Mouse (Mus musculus) CH12.LX (cell line): ENCODE measurements at regions not wholly inside any gene's neighbourhood (a gene's known extent, or its start where the extent isn't known, plus 50 kb on each side); places are given as distances from the start of the nearest gene placed in this dataset.

Experiments
- DNase-seq: peaks from one replicate; pipeline ENCODE4 v3.0.0-alpha.2; 2013; ENCODE audit errors: extremely low read depth
- H3K27ac ChIP-seq: 2 replicates; pipeline ENCODE4 v1.5.1; 2012; ENCODE audit warnings: low read depth, mild to moderate bottlenecking, control low read depth, moderate library complexity; ENCODE audit not compliant: insufficient read depth
- H3K27me3 ChIP-seq: replicated peaks from 2 replicates; pipeline ENCODE3; 2012; ENCODE audit warnings: inconsistent platforms
- H3K36me3 ChIP-seq, 2 experiments: replicated peaks in 1 of 2; 2 replicates each; pipeline versions ENCODE3 to v1.6.1; 2012; ENCODE audit warnings: inconsistent platforms in 1 of 2, low read length in 1 of 2, mild to moderate bottlenecking in 1 of 2, mixed read lengths in 1 of 2, moderate library complexity in 1 of 2; ENCODE audit not compliant: control insufficient read depth in 1 of 2, insufficient read depth in 1 of 2
- H3K4me1 ChIP-seq, 2 experiments: 2 replicates each; pipeline ENCODE4 v1.6.1; 2012; ENCODE audit warnings: inconsistent platforms in 1 of 2, moderate library complexity in 1 of 2; ENCODE audit not compliant: insufficient read depth in 2 of 2, control insufficient read depth in 1 of 2
- H3K4me2 ChIP-seq: 2 replicates; pipeline ENCODE4 v1.6.1; 2012; ENCODE audit warnings: low read depth, mild to moderate bottlenecking, control low read depth; ENCODE audit not compliant: poor library complexity, insufficient read depth, severe bottlenecking
- H3K4me3 ChIP-seq, 3 experiments: fragments of 150-350 bp in 1 of 3; sonication (generic) in 1 of 3; replicated peaks in 1 of 3; 2 replicates each; pipeline versions ENCODE3 to v1.5.1; 2011 to 2012; ENCODE audit warnings: low read depth in 2 of 3, low read length in 2 of 3, mild to moderate bottlenecking in 2 of 3, moderate library complexity in 2 of 3, control low read depth in 1 of 3, improper control_type of control experiment in 1 of 3, inconsistent platforms in 1 of 3, mixed read lengths in 1 of 3; ENCODE audit not compliant: poor library complexity in 1 of 3
- H3K79me2 ChIP-seq: replicated peaks from 2 replicates; pipeline ENCODE4 v1.6.1; 2012; ENCODE audit warnings: mild to moderate bottlenecking, moderate library complexity; ENCODE audit not compliant: control insufficient read depth, poor library complexity, insufficient read depth, severe bottlenecking; ENCODE audit errors: extremely low read depth
- H3K9ac ChIP-seq: 2 replicates; pipeline ENCODE4 v1.6.1; 2012; ENCODE audit warnings: low read depth, mild to moderate bottlenecking, control low read depth, moderate library complexity; ENCODE audit not compliant: insufficient read depth
- H3K9me3 ChIP-seq: replicated peaks from 2 replicates; pipeline ENCODE3; 2012; ENCODE audit warnings: low read length, inconsistent platforms, mixed read lengths
- BHLHE40 ChIP-seq: IDR thresholded peaks from 2 replicates; pipeline ENCODE4 v1.6.1; 2011; ENCODE audit warnings: mild to moderate bottlenecking, low read depth, low read length, improper control_type of control experiment
- CHD2 ChIP-seq: IDR thresholded peaks from 2 replicates; pipeline ENCODE4 v1.6.1; 2011; ENCODE audit warnings: low read length, improper control_type of control experiment
- ELF1 ChIP-seq: IDR thresholded peaks from 2 replicates; pipeline ENCODE4 v1.6.1; 2014; ENCODE audit warnings: low read depth, mild to moderate bottlenecking, inconsistent platforms, low read length, improper control_type of control experiment
- GABPA ChIP-seq: IDR thresholded peaks from 2 replicates; pipeline ENCODE4 v1.6.1; 2012; ENCODE audit warnings: low read depth, low read length, improper control_type of control experiment, inconsistent platforms; ENCODE audit not compliant: insufficient replicate concordance
- IRF4 ChIP-seq: IDR thresholded peaks from 2 replicates; pipeline ENCODE4 v1.6.1; 2014; ENCODE audit warnings: low read depth, mild to moderate bottlenecking, inconsistent platforms, low read length, improper control_type of control experiment
- JUN ChIP-seq: IDR thresholded peaks from 2 replicates; pipeline ENCODE4 v1.6.1; 2011; ENCODE audit warnings: low read depth, mild to moderate bottlenecking, low read length, improper control_type of control experiment, moderate library complexity; ENCODE audit not compliant: insufficient read depth
- KAT2A ChIP-seq: IDR thresholded peaks from 2 replicates; pipeline ENCODE4 v1.6.1; 2012; ENCODE audit warnings: low read length, improper control_type of control experiment, inconsistent platforms; ENCODE audit not compliant: insufficient replicate concordance
- MXI1 ChIP-seq: IDR thresholded peaks from 2 replicates; pipeline ENCODE4 v1.6.1; 2011; ENCODE audit warnings: mild to moderate bottlenecking, low read depth, low read length, improper control_type of control experiment
- MYC ChIP-seq: IDR thresholded peaks from 2 replicates; pipeline ENCODE4 v1.6.1; 2011; ENCODE audit warnings: low read depth, mild to moderate bottlenecking, improper control_type of control experiment, low read length
- PAX5 ChIP-seq: IDR thresholded peaks from 2 replicates; pipeline ENCODE4 v1.6.1; 2012; ENCODE audit warnings: low read length, inconsistent platforms, mixed read lengths
- POLR2A ChIP-seq: IDR thresholded peaks from 2 replicates; pipeline ENCODE4 v1.6.1; 2011; ENCODE audit warnings: low read depth, mild to moderate bottlenecking, improper control_type of control experiment, low read length
- POLR2AphosphoS2 ChIP-seq: IDR thresholded peaks from 2 replicates; pipeline ENCODE4 v1.6.1; 2011; ENCODE audit warnings: low read depth, low read length, improper control_type of control experiment
- RCOR1 ChIP-seq: conservative IDR thresholded peaks from 2 replicates; pipeline ENCODE4 v1.6.1; 2012; ENCODE audit warnings: low read depth, mild to moderate bottlenecking, inconsistent platforms, low read length, improper control_type of control experiment
- TBP ChIP-seq: conservative IDR thresholded peaks from 2 replicates; pipeline ENCODE4 v1.6.1; 2011; ENCODE audit warnings: low read depth, low read length, improper control_type of control experiment
- UBTF ChIP-seq: IDR thresholded peaks from 2 replicates; pipeline ENCODE4 v1.6.1; 2012; ENCODE audit warnings: low read depth, mild to moderate bottlenecking, inconsistent platforms, low read length, improper control_type of control experiment, moderate library complexity
- USF1 ChIP-seq: IDR thresholded peaks from 2 replicates; pipeline ENCODE4 v1.6.1; 2014; ENCODE audit warnings: low read depth, mild to moderate bottlenecking, inconsistent platforms, low read length, improper control_type of control experiment
- ZMIZ1 ChIP-seq: IDR thresholded peaks from 2 replicates; pipeline ENCODE4 v1.6.1; 2012; ENCODE audit warnings: low read depth, mild to moderate bottlenecking, inconsistent platforms, low read length, improper control_type of control experiment
- dilution Hi-C: fragments of 300-500 bp; cut with MboI; formaldehyde crosslinking; loops from 2 replicates; pipeline ENCODE4 v1.14.3; 2020; ENCODE audit warnings: low sequenced_read_pairs; ENCODE audit not compliant: extremely low pct_unique_long_range_greater_than_20kb, extremely low pct_ligation_motif_present
- in situ Hi-C: fragments of 300-500 bp; cut with MboI; formaldehyde crosslinking; loops from 3 replicates; pipeline ENCODE4 v1.14.3; 2019; ENCODE audit warnings: low sequenced_read_pairs, low pct_ligation_motif_present, low pct_unique_long_range_greater_than_20kb, mixed read lengths

DNA sequence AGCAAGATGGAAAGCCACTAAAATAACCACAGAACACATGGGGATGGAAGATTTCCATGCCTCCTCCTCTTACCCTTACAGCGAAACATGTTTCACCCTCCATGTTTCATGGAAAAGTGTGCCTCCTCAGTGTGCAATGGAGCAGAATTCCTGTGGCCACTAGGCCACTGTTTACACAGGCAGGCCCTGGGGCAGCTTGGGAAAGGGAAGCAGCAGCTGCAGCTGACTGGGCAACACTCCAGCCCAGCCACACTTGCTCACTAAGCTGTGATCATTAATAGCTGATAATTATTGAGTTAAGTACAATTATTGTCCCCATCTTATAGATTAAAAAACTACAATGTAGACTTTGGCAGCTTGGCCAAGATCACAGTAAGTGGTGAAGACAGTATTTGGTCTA is 402.5 kb upstream of the Acvr2a start:
- TF ChIP-seq POLR2A (no peak), UBTF (no peak), CHD2 (no peak), USF1 (no peak), JUN (no peak), BHLHE40 (no peak), IRF4 (no peak), MYC (no peak), ZMIZ1 (no peak)
- Histone ChIP-seq H3K36me3 (no peaks in the 10 kb centered on the region), H3K4me1 (no peaks in the 10 kb centered on the region), H3K79me2 (no peaks in the 10 kb centered on the region), H3K4me2 (no peak overlapping the region), H3K27me3 (no peaks in the 10 kb centered on the region), H3K4me3 (no peak overlapping the region), H3K9me3 (peaks cover 4% of the 10 kb centered on the region), H3K27ac (no peak overlapping the region), H3K9ac (no peak overlapping the region)
- dilution Hi-C loops = no loop called here
- in situ Hi-C loops = no loop called here
- DNase-seq = no peak

DNA sequence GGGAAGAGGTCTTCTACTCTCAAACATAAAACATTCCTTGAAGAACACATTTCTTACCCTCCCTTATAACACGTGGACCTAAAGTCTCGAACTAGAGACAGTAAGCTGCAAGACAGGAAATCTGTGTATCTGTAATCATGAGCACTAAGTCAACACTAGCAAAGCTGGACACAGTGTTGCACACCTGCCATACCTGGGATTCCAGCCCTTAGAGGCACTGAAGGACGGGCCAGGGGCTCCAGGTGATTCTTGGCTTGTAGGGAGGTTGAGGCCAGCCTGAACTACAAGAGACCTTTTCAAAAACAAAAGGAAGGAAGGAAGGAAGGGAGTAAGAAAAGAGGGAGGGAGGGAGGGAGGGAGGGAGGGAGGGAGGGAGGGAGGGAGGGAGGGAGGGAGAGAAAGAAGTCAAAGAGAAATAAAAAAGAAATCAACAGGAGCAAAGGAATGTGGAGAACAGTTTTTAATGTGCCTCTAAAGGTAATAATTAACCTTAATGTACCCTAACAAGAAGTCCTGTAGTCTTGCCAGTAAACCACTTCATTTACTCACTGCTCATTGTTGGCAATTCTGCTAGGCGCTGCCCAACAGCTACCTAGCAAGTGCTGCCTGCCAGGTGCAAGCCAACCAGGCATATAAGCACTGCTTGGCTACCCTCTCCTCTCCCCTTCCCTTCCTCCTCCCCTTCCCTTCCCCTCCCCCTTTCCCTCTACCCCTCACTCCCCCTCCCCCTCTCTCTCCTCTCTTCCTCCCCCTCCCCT is 401.0 kb upstream of the Acvr2a start:
- TF ChIP-seq UBTF = no peak
- no peak for TF ChIP-seq KAT2A
- TF ChIP-seq PAX5 = no peak
- TF ChIP-seq MXI1 = no peak
- no peak for TF ChIP-seq TBP
- no peak for TF ChIP-seq USF1
- no peak for TF ChIP-seq POLR2AphosphoS2
- TF ChIP-seq GABPA = no peak
- no peak for TF ChIP-seq RCOR1
- TF ChIP-seq ELF1 = no peak
- in situ Hi-C loops = no loop called here
- Histone ChIP-seq H3K4me2 (no peak overlapping the region), H3K27me3 (no peaks in the 10 kb centered on the region), H3K4me1 (no peaks in the 10 kb centered on the region), H3K79me2 (no peaks in the 10 kb centered on the region), H3K9ac (no peak overlapping the region), H3K36me3 (no peaks in the 10 kb centered on the region), H3K27ac (no peak overlapping the region), H3K9me3 (peaks cover under 1% of the 10 kb centered on the region), H3K4me3 (no peak overlapping the region)
- dilution Hi-C loops = no loop called here
- no peak for DNase-seq
